Mouse (Mus musculus): ENCODE results near the gene Txnrd3. TPM values are rescaled to one million over a fixed set of nuclear protein-coding genes. Genes with fewer than 3 reads are reported as not detected.

Txnrd3 gene
- total and polyA plus RNA-seq, 3 experiments = 10.5 to 15.3 (median 13.5) TPM

GRCm38 (mm10) chr6:89718051-89718450, 74.3 kb downstream of the Txnrd3 start:
- Histone ChIP-seq H3K4me1 (ENCODE audit: control insufficient read depth, insufficient read depth, low read length) (no peaks in the 10 kb centered on the region), H3K27ac (no peak overlapping the region), H3K27me3 (ENCODE audit: control insufficient read depth, insufficient read depth, low read length) (no peaks in the 10 kb centered on the region), H3K4me3 (no peak overlapping the region), H3K9ac (ENCODE audit: low read depth, low read length) (no peak overlapping the region), H3K79me2 (replicated peaks; ENCODE audit: control insufficient read depth, insufficient read depth, low read length) (no peaks in the 10 kb centered on the region), H3K36me3 (ENCODE audit: control insufficient read depth, insufficient read depth, low read length) (no peaks in the 10 kb centered on the region)
- no peak for DNase-seq
- intact Hi-C loops (cut with DNase I) = no loop called here
- TF ChIP-seq POLR2A (IDR thresholded peaks at IDR 0.05; ENCODE audit: insufficient read depth, low read depth, low read length) (no peak), EP300 (IDR thresholded peaks at IDR 0.05; ENCODE audit: insufficient read depth, low read depth, low read length) (no peak), CTCF (IDR thresholded peaks at IDR 0.05) (no peak)

Other genes starting within 250 kb of the Txnrd3 start
- gene Chchd6, start 48.3 kb upstream of the Txnrd3 start, total RNA-seq (2021) = 10 to 100 TPM in 1 of 2 experiments, 1 to 10 TPM in 1; 9.3 to 11.4 TPM
- gene Chchd6, start 48.3 kb upstream of the Txnrd3 start, polyA plus RNA-seq (2012; rRNA removed) = 25.1 and 28.8 TPM in 2 replicates
- not detected for gene Vmn1r40, start 63.6 kb downstream of the Txnrd3 start, total RNA-seq (2021)
- gene Vmn1r40, start 63.6 kb downstream of the Txnrd3 start, polyA plus RNA-seq (2012; rRNA removed) = not detected in 2 replicates
- not detected for gene Vmn1r41, start 96.8 kb downstream of the Txnrd3 start, total RNA-seq (2021)
- not detected in 2 replicates for gene Vmn1r41, start 96.8 kb downstream of the Txnrd3 start, polyA plus RNA-seq (2012; rRNA removed)
- gene Vmn1r42, start 232.4 kb downstream of the Txnrd3 start, total RNA-seq (2021) = under 1 TPM; 0.11 to 0.16 TPM
- gene Vmn1r42, start 232.4 kb downstream of the Txnrd3 start, polyA plus RNA-seq (2012; rRNA removed) = not detected in 2 replicates
- under 1 TPM in 1 of 2 experiments, not detected in 1; 0.02 TPM for gene Vmn1r43, start 232.4 kb downstream of the Txnrd3 start, total RNA-seq (2021)
- gene Vmn1r43, start 232.4 kb downstream of the Txnrd3 start, polyA plus RNA-seq (2012; rRNA removed) = 0.02 TPM in 1 of 2 replicates, not detected in the other
- gene Vmn1r44, start 239.7 kb downstream of the Txnrd3 start, total RNA-seq (2021) = not detected
- gene Vmn1r44, start 239.7 kb downstream of the Txnrd3 start, polyA plus RNA-seq (2012; rRNA removed) = not detected in 2 replicates

Measured in heart, adult 2 months (tissue).